Mouse (Mus musculus) erythroblast, embryonic 14.5 days (primary cell): ENCODE results near the gene Wdr20. TPM values are rescaled to one million over a fixed set of nuclear protein-coding genes. Genes with fewer than 3 reads are reported as not detected.

Experiments
- H3K27me3 ChIP-seq: 2 replicates; pipeline ENCODE4 v1.6.1; 2012; ENCODE audit warnings: inconsistent platforms; ENCODE audit not compliant: control insufficient read depth
- H3K36me3 ChIP-seq: 2 replicates; pipeline ENCODE4 v1.6.1; 2012; ENCODE audit warnings: mild to moderate bottlenecking, inconsistent platforms; ENCODE audit not compliant: control insufficient read depth
- H3K4me1 ChIP-seq: 2 replicates; pipeline ENCODE4 v1.6.1; 2012; ENCODE audit warnings: inconsistent platforms; ENCODE audit not compliant: control insufficient read depth
- H3K4me3 ChIP-seq: replicated peaks from 2 replicates; pipeline ENCODE3; 2012; ENCODE audit warnings: moderate library complexity, mild to moderate bottlenecking, inconsistent platforms
- H3K9me3 ChIP-seq: 2 replicates; pipeline ENCODE4 v1.6.1; 2012; ENCODE audit warnings: low read length, inconsistent platforms, mixed read lengths; ENCODE audit not compliant: control insufficient read depth
- GATA1 ChIP-seq: IDR thresholded peaks from 2 replicates; pipeline ENCODE4 v1.6.1; 2012; ENCODE audit warnings: low read length, inconsistent platforms, mixed read lengths
- TAL1 ChIP-seq: IDR thresholded peaks from 3 replicates; pipeline ENCODE4 v1.6.1; 2012; ENCODE audit warnings: low read length, inconsistent platforms, mixed read lengths
- polyA plus RNA-seq: library from polyadenylated mRNA; stranded (reverse); fragments of >175 nt; gene quantifications from 2 replicates; pipeline ENCODE4 v1.2.3, GENCODE M21; 2012

Wdr20 gene
- polyA plus RNA-seq, 1 experiment, result 0.67 TPM

- Histone ChIP-seq H3K4me3 (peak overlapping the region; percentile 98), H3K36me3 (no peaks in the 10 kb centered on the region; the same call in 1 of the 2 replicates), H3K9me3 (peaks cover 3% of the 10 kb centered on the region; the same call in 1 of the 2 replicates), H3K27me3 (peaks cover 30% of the 10 kb centered on the region), H3K4me1 (peaks cover 29% of the 10 kb centered on the region)
- TF ChIP-seq TAL1 (no peak), GATA1 (no peak)
Measured at GRCm38 (mm10) chr12:110736641-110737040, 1.1 kb upstream of the Wdr20 start.

DNA sequence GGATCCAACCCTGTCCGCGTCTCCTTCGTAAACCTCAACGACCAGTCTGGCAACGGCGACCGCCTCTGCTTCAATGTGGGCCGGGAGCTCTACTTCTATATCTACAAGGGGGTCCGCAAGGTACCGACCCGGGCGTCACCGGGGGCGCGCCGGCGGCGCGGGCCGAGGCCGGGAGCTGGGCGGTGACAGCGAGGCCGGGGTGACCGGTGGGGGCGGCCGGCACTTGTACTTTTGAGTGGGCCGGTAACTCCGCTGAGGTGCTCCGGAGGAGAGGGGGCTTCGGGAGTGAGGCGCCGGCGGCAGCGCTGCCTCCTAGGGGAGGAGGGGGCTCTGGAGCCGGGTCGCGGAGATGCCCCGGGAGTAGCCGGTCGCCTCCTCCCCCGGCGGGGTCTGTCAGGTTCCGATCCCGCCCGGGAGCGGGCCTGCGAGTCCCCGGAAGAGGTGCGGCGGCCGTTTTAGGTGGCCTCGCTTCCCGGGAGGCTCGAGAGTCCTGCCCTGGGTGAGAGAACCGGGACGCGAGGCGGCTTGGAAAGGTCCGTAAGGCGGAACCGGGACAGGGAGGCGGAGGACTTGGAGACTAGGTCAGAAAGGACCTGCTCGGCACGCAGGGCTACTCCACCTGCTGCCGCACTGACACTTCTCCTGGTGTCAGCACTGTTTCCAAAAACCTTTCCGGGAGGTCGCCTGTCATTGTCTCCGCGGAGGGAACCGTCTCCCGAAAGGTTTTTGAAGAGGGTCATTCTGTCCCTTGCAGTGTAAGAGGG, 596 bp downstream of the Wdr20 start:
- Histone ChIP-seq H3K27me3 (peaks cover 30% of the 10 kb centered on the region), H3K36me3 (peaks cover 9% of the 10 kb centered on the region), H3K4me1 (peaks cover 29% of the 10 kb centered on the region), H3K9me3 (peaks cover 3% of the 10 kb centered on the region; the same call in 1 of the 2 replicates), H3K4me3 (peak overlapping the region; percentile 98)
- no peak for TF ChIP-seq TAL1
- no peak for TF ChIP-seq GATA1

DNA sequence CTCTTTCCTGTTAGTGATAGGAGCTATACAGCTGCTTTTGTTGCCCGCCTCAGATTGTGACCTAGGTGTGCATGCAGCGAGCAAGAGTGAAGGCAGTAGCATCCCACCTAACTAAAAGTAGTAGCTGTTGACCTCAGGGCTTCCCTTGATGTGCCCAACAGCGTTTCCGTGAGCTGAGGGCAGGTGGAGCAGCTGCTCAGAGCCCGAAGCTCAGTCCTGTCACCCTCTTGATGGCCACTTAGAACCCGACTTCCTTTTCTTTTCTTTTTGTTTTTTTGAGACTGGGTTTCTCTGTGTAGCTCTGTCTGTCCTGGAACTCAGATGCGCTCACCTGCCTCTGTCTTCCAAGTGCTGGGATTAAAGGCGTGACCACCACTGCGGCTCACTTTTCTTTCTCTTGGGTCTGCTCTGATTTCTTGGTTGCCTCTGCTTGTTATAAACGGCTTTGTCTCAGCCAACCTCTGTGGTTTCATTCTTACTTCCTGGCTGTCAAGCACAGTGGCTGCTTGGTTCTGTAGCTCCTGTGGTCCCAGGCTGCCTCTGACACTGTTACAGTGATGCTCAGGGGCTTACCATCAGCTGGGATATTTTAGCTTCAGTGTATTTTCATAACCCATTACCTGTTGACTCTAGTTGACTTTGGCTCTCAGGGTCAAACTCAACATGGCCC, 13.2 kb downstream of the Wdr20 start:
- Histone ChIP-seq H3K4me1 (peaks cover 13% of the 10 kb centered on the region), H3K36me3 (peaks cover 32% of the 10 kb centered on the region), H3K27me3 (no peaks in the 10 kb centered on the region), H3K4me3 (no peak overlapping the region), H3K9me3 (peaks cover 2% of the 10 kb centered on the region)
- TF ChIP-seq GATA1, result no peak

DNA sequence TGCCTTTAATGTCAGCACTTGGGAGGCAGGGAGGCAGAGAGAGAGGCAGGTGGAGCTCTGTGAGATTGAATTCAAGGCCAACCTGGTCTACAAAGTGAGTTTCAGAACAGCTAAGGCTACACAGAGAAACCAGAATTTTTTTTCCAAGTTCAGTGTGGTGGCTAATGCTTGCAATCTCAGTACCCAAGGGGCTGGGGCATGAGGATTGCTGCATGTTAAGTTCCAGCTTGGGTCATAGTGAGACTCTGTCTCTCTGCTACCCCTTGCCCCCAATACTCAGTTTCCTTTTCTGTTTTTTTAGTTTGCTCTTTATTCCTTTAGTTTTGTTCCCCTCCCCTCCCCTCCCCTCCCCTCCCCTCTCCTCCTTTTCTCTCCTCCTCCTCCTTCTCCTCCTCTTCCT, 15.0 kb downstream of the Wdr20 start:
- Histone ChIP-seq H3K9me3 (peaks cover 2% of the 10 kb centered on the region), H3K27me3 (no peaks in the 10 kb centered on the region), H3K36me3 (peaks cover 25% of the 10 kb centered on the region), H3K4me3 (no peak overlapping the region), H3K4me1 (peaks cover 27% of the 10 kb centered on the region)
- TF ChIP-seq GATA1, result no peak
- TF ChIP-seq TAL1, result no peak

- H3K4me3 ChIP-seq, result no peak overlapping the region
- peaks cover 24% of the 10 kb centered on the region for H3K4me1 ChIP-seq
- H3K36me3 ChIP-seq, result peaks cover 21% of the 10 kb centered on the region
- H3K27me3 ChIP-seq, result no peaks in the 10 kb centered on the region
- TF ChIP-seq TAL1 (no peak), GATA1 (no peak)
- H3K9me3 ChIP-seq, result peaks cover 2% of the 10 kb centered on the region
Measured at GRCm38 (mm10) chr12:110753976-110754375, 16.2 kb downstream of the Wdr20 start.

DNA sequence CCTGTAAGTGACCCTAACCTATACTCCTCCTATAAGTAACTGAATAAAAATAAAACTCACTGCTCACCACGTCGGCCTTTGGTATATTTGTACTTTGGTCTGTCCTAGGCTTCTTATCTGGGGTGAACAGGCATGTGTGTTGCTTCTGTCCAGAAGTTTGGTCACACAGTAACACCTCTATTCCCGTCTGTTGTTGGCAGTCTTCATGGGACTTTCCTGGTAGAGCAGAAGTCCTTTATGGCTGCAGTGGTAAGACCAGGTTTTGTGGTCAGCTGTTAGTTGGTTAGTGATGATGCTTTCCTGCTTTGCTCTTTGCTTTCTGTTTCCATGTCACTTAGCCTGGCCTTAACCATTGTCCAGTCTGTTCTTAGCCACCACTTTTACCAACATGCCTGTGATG, 19.4 kb downstream of the Wdr20 start:
- Histone ChIP-seq H3K4me3 (no peak overlapping the region), H3K36me3 (peaks cover 18% of the 10 kb centered on the region), H3K4me1 (peaks cover 27% of the 10 kb centered on the region), H3K9me3 (peaks cover 2% of the 10 kb centered on the region), H3K27me3 (no peaks in the 10 kb centered on the region)
- no peak for TF ChIP-seq GATA1

- H3K36me3 ChIP-seq, result peaks cover 20% of the 10 kb centered on the region
- TF ChIP-seq GATA1 (no peak), TAL1 (no peak)
Measured at GRCm38 (mm10) chr12:110758932-110759331, 21.2 kb downstream of the Wdr20 start.

GRCm38 (mm10) chr12:110762321-110762720, 24.6 kb downstream of the Wdr20 start:
- Histone ChIP-seq H3K9me3 (no peaks in the 10 kb centered on the region), H3K4me1 (peaks cover 11% of the 10 kb centered on the region)
- TF ChIP-seq TAL1 (no peak), GATA1 (no peak)

More at GRCm38 (mm10) chr12:110758932-110759331, 21.2 kb downstream of the Wdr20 start:
- Histone ChIP-seq H3K4me3 (no peak overlapping the region), H3K4me1 (peaks cover 27% of the 10 kb centered on the region), H3K27me3 (no peaks in the 10 kb centered on the region), H3K9me3 (peaks cover 2% of the 10 kb centered on the region)

GRCm38 (mm10) chr12:110764531-110764930, 26.8 kb downstream of the Wdr20 start:
- H3K4me1 ChIP-seq, result peaks cover 16% of the 10 kb centered on the region
- no peaks in the 10 kb centered on the region for H3K27me3 ChIP-seq
- no peak for TF ChIP-seq TAL1
- no peaks in the 10 kb centered on the region for H3K9me3 ChIP-seq
- H3K4me3 ChIP-seq, result no peak overlapping the region
- H3K36me3 ChIP-seq, result peaks cover 5% of the 10 kb centered on the region

More at GRCm38 (mm10) chr12:110762321-110762720, 24.6 kb downstream of the Wdr20 start:
- no peaks in the 10 kb centered on the region for H3K27me3 ChIP-seq
- peaks cover 5% of the 10 kb centered on the region for H3K36me3 ChIP-seq
- H3K4me3 ChIP-seq, result no peak overlapping the region
